Mouse (Mus musculus) kidney, postnatal 0 days (tissue): ENCODE results near the gene Gnao1. TPM values are rescaled to one million over a fixed set of nuclear protein-coding genes. Genes with fewer than 3 reads are reported as not detected.

ENCODE experiments used
- ATAC-seq: fragments of 200-750 bp; cut with Nextera tagmentation; replicated peaks from 2 replicates; pipeline ENCODE4 v1.8.0; 2017; ENCODE audit warnings: low read depth, moderate number of reproducible peaks, moderate TSS enrichment, moderate library complexity; ENCODE audit not compliant: low FRiP score
- DNase-seq: peaks from one replicate; pipeline ENCODE4 v3.0.0-alpha.2; 2016; ENCODE audit warnings: low spot score
- H3K27ac ChIP-seq: fragments of 300-500 bp; sonication (generic); 2 replicates; pipeline ENCODE4 v1.5.1; 2014; ENCODE audit warnings: mild to moderate bottlenecking
- H3K27me3 ChIP-seq: fragments of 300-500 bp; sonication (generic); 2 replicates; pipeline ENCODE4 v1.6.1; 2014; ENCODE audit warnings: low read length, mixed read lengths; ENCODE audit not compliant: insufficient read depth
- H3K36me3 ChIP-seq: fragments of 300-500 bp; sonication (generic); 2 replicates; pipeline ENCODE4 v1.6.1; 2014; ENCODE audit warnings: low read length, mixed read lengths; ENCODE audit not compliant: insufficient read depth
- H3K4me1 ChIP-seq: fragments of 300-500 bp; sonication (generic); replicated peaks from 2 replicates; pipeline ENCODE4 v1.6.1; 2014; ENCODE audit warnings: antibody characterized with exemption, low read length, mixed read lengths; ENCODE audit not compliant: insufficient read depth
- H3K4me2 ChIP-seq: fragments of 300-500 bp; sonication (generic); 2 replicates; pipeline ENCODE4 v1.6.1; 2014; ENCODE audit warnings: mild to moderate bottlenecking, low read length, moderate library complexity, mixed read lengths
- H3K4me3 ChIP-seq: fragments of 300-500 bp; sonication (generic); replicated peaks from 2 replicates; pipeline ENCODE4 v1.5.1; 2014; ENCODE audit warnings: low read depth, low read length
- H3K9ac ChIP-seq: fragments of 300-500 bp; sonication (generic); 2 replicates; pipeline ENCODE4 v1.6.1; 2014; ENCODE audit warnings: low read depth, low read length
- H3K9me3 ChIP-seq: fragments of 300-500 bp; sonication (generic); replicated peaks from 2 replicates; pipeline ENCODE4 v1.6.1; 2016; ENCODE audit warnings: low read length, inconsistent platforms, mixed read lengths
- CTCF ChIP-seq: IDR thresholded peaks from 2 replicates; pipeline ENCODE4 v1.5.1; 2016; ENCODE audit warnings: antibody characterized with exemption, low read depth, mild to moderate bottlenecking, moderate library complexity
- WGBS: fragments of 180-500 bp; shearing (Covaris S2); extraction: QIAGEN DNeasy Blood & Tissue Kit; methylation state at CpG from one replicate; pipeline ENCODE4 v1.1.7; 2014; 5-methylcytosine and 5-hydroxymethylcytosine counted together
- polyA plus RNA-seq: library from polyadenylated mRNA; unstranded; fragments of >200 nt; fragmentation: Nextera tagmentation; extraction: Ambion mirVana; gene quantifications from 2 replicates; pipeline ENCODE4 v1.2.1, GENCODE M21; 2015

Gnao1 gene
- 1.6 and 1.7 TPM in 2 replicates for polyA plus RNA-seq

- no peak for TF ChIP-seq CTCF
- no peak for DNase-seq
Measured at GRCm38 (mm10) chr8:93809686-93810027, at the start of gene Gnao1. Gnao1 (plus strand) TSS chr8:93809966.

GRCm38 (mm10) chr8:93777605-93778004, 32.2 kb upstream of the Gnao1 start:
- H3K36me3 ChIP-seq = no peaks in the 10 kb centered on the region
- TF ChIP-seq CTCF = no peak
- no peak overlapping the region for H3K4me3 ChIP-seq
- no peak overlapping the region for H3K4me2 ChIP-seq
- H3K9me3 ChIP-seq = no peaks in the 10 kb centered on the region
- ATAC-seq = no peak
- no peak overlapping the region for H3K9ac ChIP-seq
- DNase-seq = no peak
- WGBS = 60% methylated on average over 3 of the region's 3 CpGs
- H3K4me1 ChIP-seq = no peaks in the 10 kb centered on the region
- no peak overlapping the region for H3K27ac ChIP-seq
- H3K27me3 ChIP-seq = no peaks in the 10 kb centered on the region

More at GRCm38 (mm10) chr8:93809686-93810027, at the start of gene Gnao1:
- Histone ChIP-seq H3K9me3 (no peaks in the 10 kb centered on the region), H3K4me1 (peaks cover 21% of the 10 kb centered on the region), H3K27me3 (peaks cover 15% of the 10 kb centered on the region), H3K4me2 (peak within 1 kb of the TSS; percentile 90), H3K4me3 (peak within 1 kb of the TSS; percentile 59), H3K27ac (no peak within 1 kb of the TSS), H3K36me3 (no peaks in the 10 kb centered on the region), H3K9ac (peak within 1 kb of the TSS; percentile 49)
- ATAC-seq = no peak
- WGBS = 14% methylated on average over 9 of the region's 9 CpGs

- Histone ChIP-seq H3K27ac (no peak overlapping the region), H3K9ac (no peak overlapping the region), H3K9me3 (no peaks in the 10 kb centered on the region), H3K27me3 (peaks cover 15% of the 10 kb centered on the region), H3K36me3 (no peaks in the 10 kb centered on the region), H3K4me3 (no peak overlapping the region), H3K4me2 (no peak overlapping the region), H3K4me1 (peaks cover 21% of the 10 kb centered on the region)
- WGBS = 73% methylated on average over 3 of the region's 3 CpGs
- TF ChIP-seq CTCF = no peak
- ATAC-seq = no peak
- no peak for DNase-seq
Measured at GRCm38 (mm10) chr8:93809226-93809625, 540 bp upstream of the Gnao1 start.

- H3K27ac ChIP-seq = no peak overlapping the region
- peaks cover 15% of the 10 kb centered on the region for H3K27me3 ChIP-seq
Measured at GRCm38 (mm10) chr8:93810028-93810858, 477 bp downstream of the Gnao1 start.

GRCm38 (mm10) chr8:93810859-93811602, 1.3 kb downstream of the Gnao1 start:
- Histone ChIP-seq H3K4me2 (peak overlapping the region; percentile 90), H3K9ac (peak overlapping the region; percentile 49; the same call in 1 of the 2 replicates), H3K27me3 (peaks cover 15% of the 10 kb centered on the region), H3K36me3 (no peaks in the 10 kb centered on the region), H3K27ac (no peak overlapping the region), H3K4me3 (peak overlapping the region; percentile 59), H3K9me3 (no peaks in the 10 kb centered on the region), H3K4me1 (peaks cover 21% of the 10 kb centered on the region)
- WGBS = 1% methylated on average over 53 of the region's 53 CpGs
- ATAC-seq (no peak), DNase-seq (no peak)
- no peak for TF ChIP-seq CTCF

More at GRCm38 (mm10) chr8:93810028-93810858, 477 bp downstream of the Gnao1 start:
- TF ChIP-seq CTCF = no peak
- Histone ChIP-seq H3K4me2 (peak overlapping the region; percentile 90), H3K4me1 (peaks cover 21% of the 10 kb centered on the region), H3K9me3 (no peaks in the 10 kb centered on the region), H3K4me3 (peak overlapping the region; percentile 59), H3K9ac (peak overlapping the region; percentile 49), H3K36me3 (no peaks in the 10 kb centered on the region)
- WGBS = 1% methylated on average over 87 of the region's 116 CpGs
- ATAC-seq (peak; percentile 76), DNase-seq (peak; percentile 70)

- ATAC-seq = no peak
- no peak for DNase-seq
- H3K9me3 ChIP-seq = no peaks in the 10 kb centered on the region
- H3K27me3 ChIP-seq = peaks cover 15% of the 10 kb centered on the region
- H3K4me2 ChIP-seq = peak overlapping the region; percentile 52; the same call in 1 of the 2 replicates
- peaks cover 21% of the 10 kb centered on the region for H3K4me1 ChIP-seq
- H3K4me3 ChIP-seq = no peak overlapping the region
- no peak overlapping the region for H3K9ac ChIP-seq
- H3K27ac ChIP-seq = no peak overlapping the region
- no peaks in the 10 kb centered on the region for H3K36me3 ChIP-seq
- WGBS = 13% methylated on average over 20 of the region's 20 CpGs
- TF ChIP-seq CTCF = no peak
Measured at GRCm38 (mm10) chr8:93811719-93812475, 2.1 kb downstream of the Gnao1 start.
